Mouse (Mus musculus) thymus, postnatal 4 days (tissue): ENCODE data around the gene Lrp10.

ENCODE experiments used
- DNase-seq: peaks from one replicate; pipeline ENCODE4 v3.0.0; 2021

Lrp10 gene

DNA sequence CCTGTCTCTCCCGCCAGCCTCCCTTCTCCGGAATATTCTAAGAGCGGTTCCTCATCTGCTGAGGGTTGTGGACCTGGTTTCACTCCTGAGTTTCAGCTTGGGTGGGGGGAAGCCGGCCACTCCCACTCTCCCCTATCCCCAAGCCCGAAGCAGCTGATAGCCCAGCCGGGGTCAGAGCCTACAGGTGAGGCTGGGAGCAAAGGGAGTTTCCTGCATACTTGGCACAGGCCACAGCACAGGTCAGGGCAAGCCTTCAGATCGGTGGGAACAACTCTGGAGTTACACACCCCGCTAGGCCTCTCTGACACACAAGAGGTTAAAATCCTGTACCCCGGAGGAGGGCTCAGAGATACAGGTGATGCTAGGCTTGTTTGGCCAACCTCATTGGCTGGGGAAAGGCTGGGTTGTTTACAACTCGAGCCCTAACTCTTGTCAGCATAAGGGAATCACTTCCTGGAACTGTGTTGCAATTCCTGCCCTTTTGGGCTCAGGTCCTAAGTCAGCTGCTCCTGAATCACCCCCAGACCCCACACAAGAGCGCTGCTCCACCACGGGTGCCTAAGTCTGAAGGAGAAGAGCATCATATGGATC lies 29.9 kb upstream of the Lrp10 start:
- no peak for DNase-seq

DNA sequence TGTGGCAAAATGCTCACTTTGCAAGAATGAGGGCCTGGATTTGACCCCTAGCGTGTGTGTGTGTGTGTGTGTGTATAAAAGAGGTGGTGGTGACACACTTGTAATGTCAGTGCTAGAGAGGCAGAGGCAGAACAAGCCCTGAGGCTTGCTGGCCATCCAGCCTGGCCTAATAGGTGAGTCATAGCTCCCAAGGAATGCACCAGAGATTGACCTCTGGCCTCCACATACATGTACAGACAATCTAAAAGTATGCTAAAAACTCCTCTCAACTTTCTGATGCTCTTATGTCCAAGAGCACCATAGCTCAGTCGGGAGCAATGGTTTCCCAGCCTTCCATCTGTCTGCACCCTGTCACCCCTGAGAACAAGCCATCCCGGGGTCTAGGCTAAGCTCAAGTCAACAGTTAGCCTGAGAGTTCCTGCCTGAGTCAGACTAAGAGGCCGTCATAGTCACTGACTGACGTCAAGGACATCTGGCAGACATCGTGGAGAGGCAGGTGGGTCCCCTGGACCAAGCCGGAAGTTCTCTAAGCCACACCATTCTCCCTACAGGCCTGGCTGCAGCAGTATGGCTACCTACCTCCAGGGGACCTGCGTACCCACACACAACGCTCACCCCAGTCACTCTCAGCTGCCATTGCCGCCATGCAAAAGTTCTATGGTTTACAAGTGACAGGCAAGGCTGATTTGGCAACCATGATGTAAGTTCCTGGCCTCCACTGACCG lies 28.6 kb upstream of the Lrp10 start:
- peak; percentile 28 for DNase-seq

DNA sequence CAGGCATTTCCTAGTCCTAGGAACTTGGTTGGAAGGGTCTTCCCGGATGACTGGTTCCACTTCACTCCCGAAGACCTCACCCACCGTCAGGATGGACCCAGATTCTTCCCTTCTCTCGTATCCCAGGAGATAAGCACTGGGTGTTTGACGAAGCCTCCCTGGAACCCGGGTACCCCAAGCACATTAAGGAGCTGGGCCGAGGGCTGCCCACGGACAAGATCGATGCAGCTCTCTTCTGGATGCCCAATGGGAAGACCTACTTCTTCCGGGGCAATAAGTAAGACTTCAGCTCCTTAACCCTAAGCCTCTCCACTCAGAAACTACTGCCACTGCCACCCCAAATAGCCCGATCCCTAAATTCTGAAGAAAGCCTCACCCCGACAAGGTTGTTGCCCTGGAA lies 24.8 kb upstream of the Lrp10 start:
- no peak for DNase-seq

DNA sequence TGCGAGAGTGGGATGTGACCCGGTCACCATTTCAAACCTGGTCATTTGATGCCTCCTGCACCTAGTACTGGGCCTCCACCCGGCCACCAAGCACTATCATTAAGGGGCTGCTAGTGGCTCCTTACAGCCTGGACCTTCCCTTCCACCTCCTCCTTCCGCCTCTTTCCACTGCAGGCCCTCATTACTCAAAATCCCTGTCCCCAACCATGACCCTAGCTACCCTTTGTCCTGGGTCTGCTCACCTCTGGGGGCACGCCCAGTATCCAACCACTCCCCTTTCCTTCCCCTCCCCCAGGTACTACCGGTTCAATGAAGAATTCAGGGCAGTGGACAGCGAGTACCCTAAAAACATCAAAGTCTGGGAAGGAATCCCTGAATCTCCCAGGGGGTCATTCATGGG lies 24.3 kb upstream of the Lrp10 start:
- DNase-seq = no peak

DNA sequence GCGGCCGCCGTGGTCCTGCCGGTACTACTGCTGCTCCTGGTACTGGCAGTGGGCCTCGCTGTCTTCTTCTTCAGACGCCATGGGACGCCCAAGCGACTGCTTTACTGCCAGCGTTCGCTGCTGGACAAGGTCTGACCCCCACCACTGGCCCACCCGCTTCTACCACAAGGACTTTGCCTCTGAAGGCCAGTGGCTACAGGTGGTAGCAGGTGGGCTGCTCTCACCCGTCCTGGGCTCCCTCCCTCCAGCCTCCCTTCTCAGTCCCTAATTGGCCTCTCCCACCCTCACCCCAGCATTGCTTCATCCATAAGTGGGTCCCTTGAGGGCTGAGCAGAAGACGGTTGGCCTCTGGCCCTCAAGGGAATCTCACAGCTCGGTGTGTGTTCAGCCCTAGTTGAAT lies 23.4 kb upstream of the Lrp10 start:
- DNase-seq = peak; percentile 15

DNA sequence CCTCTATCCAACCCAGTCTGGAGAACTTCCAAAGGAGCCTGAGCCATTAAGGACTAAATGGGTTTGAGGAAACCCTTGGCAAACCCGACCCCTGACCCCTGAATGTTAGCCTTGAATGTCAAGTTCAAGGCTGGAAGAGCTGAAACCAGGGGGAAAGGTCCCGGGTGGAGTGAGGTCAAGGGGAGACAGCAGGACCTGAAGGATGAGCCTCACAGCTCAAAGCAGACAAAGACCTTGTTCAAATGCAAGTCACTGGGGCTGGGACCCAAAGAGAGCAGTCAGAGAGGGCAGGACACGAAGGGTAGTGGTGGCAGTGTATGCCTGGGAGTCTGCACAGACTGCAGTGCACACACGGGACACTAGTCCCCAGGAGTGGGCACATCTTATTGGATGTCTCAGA lies 22.6 kb upstream of the Lrp10 start:
- DNase-seq = peak; percentile 9

DNA sequence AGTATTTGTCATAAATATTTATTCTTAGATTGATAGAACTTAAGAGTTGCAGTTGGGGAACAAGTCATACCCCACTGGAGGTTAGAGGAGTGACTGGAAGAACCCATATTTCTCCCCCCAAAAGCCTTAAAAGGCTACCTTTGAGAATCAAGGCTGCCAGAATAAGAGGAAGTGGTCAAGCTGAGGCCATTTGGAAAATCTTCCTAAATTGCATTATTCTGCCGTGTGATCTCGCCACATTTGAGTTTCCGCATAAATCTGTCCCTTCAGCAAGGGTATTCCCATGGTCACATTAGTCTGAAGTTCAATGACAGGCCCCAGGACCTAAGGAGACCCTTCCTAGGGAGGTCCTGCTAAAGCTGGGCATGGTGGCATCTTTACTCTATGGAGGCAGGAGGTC lies 21.4 kb upstream of the Lrp10 start:
- no peak for DNase-seq

DNA sequence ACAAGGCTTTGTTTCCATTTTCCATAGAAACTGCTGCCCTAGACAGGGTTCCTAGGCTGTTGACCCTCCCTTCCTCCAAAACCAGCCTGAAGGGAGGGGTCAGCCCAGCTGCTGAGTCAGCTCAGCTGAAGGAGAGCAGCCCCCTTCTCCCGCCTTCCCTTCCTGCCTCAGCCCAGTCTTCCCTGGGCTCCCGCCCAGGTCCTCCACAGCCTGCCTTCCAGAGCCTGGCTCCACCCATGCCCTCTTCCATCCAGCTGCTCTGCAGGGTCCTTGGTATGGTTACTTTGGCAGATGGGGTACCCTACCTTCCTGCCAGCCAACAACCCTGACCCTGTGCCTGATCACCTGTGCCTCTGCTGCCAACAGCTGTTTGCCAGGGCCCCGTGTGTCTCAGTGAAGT lies 20.7 kb upstream of the Lrp10 start:
- DNase-seq = no peak

DNA sequence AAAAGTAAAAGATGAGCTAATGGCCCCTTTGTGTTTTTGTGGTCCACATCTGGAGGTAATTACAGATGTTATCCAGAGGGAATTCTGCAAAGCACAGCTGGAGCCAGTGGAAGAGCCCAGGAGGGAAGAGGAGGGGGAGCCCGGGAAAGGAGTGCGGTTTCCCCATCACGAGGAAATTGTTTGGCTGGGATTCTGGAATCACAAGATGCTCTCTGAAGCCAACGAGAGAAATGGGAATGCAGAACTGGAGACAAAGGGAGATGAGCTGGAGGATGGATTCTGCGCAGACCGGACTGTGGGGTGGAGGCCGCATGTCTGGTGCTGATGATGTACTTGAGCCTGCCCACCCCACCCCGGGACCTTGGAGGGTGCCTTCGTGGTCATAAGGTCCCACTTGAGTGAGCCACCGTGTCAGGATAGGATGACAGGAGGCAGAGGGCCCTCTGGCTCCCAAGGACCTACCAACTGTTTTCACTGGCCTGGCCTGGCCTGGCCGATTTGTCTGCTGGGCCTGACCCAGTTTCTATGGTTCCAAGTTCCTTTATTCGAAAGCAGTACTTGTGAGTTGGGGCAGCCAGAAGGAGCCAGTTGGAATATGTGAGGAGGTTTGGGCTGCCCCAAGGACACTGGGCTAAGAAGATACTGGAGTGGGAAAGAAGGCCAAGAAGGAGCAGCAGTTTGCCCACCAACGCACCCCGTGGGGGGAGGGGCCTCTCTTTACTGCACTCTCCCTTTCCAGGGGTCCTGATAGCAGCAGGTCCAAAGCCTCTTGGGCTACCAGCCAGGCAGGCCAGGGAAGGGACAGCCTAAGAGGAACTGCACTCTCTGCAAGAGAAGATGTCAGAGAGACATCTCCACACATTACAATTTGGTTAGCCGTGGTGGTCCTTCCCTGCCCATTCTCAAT lies 20.0 kb upstream of the Lrp10 start:
- no peak for DNase-seq

DNA sequence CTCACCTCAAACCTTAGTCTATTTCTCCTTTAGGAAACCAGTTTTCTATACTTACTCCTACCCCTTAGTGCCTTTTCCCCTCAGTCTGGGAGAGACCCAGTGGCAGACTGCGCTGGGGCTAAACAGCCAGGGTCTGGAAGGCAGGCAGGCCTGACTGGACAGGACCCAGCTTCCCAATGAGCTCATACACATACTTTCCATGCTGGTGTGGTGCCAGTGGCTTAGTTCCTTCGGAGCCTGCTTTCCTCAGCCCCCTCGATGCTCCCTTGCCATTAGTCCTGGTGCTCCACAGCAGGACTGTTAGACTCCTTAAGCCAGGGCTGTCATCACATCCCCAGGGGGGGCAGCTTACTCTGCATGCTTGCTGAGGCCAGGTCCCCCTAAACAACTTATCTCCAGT lies 18.5 kb upstream of the Lrp10 start:
- no peak for DNase-seq

DNA sequence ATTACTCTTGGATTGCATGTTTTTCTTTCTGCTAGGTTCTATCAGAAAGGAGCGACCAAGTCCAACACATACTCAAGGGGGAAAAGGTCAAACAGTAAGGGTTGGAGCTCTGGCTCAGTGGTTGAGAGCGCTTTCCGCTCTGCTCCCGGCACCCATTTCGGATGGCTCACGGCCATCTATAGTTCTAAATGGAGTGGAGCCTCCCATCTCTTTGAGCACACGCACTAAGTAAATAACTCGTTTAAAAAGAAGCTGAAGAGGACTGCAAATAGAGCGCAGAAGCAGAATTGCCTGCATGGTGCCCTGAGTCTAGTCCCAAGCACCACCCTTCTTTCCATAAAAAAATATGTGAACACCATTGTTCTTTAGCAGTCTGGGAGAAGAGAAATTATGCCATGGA lies 10.4 kb upstream of the Lrp10 start:
- DNase-seq = no peak

DNA sequence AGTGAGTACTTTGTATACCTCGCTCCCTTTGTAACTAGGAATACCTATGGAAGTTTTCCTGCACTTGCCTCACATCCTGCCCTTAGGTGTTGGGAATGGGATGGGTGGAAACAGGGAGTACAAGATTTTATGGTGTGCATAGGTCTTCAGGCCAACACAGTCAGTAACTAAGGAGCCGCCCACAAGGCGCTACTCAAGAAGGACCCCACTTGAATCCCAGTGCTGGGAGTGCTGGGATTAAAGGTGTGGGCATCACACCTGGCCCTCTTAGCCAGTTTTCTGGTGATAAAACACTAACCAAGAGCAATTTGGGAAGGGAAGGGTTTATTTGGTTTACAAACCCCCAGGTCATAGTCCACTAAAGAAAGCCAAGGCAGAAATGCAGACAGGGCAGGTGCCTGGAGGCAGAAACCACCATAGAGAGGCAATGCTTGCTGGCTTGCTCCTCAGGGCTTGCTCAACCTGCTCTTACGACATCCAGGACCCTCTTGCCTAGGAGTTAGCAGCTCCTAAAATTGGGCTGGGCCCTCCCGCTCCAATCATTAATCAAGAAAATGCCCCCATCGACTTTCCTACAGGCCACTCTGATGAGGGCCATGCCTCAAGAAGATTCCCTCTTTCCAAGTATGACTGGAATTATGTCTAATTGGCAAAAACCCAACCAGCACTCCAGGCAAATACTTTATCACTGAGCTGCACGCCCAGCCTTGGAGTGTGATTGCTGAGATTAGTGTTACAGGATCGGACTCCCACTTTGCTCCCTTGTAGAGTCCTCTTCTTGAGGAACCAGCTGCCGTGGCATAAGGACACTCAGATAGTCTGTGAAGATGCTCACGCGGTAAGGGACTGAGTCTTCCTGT lies 9.0 kb upstream of the Lrp10 start:
- no peak for DNase-seq

DNA sequence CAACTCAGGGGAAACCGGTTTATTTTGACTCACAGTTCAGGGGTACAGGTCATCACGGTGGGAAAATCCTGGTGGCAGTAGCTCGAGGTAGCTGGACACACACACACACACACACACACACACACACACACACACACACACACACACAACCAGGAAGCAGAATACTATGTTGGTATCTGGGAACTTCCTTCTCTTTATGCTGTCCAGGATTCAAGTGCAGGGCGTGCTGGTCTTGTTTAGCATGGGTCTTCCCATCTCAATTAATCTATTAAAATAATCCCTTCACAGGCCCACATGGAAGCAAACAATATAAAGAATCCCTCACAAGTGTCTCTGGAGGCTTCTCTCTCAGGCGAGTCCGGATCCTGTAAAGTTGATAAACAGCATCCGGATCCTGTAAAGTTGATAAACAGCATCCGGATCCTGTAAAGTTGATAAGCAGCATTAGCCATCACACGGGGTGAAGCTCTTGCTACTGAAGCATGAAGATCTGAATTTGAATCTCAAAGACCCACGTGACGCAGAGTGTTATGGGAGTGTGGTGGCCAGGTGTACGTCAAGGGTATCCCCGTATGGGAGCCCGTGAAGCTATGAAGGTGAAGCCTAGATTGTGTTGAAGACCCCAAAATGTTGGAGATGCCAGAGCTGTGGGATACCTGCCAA lies 5.9 kb upstream of the Lrp10 start:
- DNase-seq = no peak

DNA sequence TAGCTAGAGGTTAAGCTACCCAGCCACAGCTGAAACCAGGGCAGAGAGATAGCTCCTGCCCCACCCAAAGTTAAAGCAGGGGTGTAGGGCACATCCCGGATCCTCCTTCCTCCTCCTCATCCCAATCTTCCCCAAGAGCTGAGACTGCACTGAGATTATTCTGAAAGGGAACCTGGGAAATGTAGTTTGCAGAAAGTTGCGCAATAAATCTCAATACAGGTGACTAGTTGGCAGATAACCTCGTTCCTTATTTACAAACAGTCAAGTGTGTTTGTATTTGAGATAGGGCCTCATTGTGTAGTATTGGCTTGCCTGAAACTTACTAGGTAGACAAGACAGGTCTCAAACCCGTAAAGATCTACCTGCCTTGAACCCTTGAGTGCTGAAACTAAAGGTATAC lies 1.8 kb upstream of the Lrp10 start:
- no peak for DNase-seq

DNA sequence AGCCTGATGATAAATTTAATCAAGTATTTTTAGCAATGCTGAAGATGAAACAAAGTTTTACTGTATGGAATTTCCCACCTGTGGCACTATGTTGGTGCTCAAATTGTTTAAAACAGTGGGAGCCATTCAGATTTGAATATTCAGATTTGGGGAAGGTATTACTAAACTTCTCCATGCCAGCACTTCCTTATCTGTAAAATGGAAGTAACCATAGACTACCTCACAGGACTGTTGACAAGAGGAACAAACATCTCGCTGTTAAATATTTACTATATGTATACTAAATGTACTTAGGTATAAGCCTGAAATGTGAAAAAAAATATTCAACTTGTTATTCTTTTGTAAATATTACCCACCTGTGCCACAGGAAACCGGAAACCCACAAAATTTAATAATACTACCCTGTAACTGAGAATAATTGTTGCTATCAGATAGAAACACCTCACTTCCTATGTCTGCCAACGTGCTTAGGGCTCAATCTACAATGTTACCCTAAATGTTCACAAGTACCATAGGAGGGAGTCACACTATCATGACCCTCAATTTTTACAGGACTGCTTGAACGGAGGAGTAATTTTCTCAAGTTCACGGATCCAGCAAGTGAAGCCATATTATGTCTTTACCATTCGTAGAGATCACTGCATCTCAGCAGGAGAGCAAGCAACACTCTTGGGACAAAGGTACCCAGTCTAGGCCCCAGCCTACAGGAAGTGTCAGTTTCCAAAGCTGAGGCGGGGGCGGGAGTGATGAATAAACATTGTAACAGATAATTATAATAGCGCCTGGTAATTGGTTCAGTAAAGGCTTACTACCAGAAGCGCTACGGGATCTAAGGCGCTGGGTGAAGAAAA lies 604 bp upstream of the Lrp10 start:
- DNase-seq = no peak

DNA sequence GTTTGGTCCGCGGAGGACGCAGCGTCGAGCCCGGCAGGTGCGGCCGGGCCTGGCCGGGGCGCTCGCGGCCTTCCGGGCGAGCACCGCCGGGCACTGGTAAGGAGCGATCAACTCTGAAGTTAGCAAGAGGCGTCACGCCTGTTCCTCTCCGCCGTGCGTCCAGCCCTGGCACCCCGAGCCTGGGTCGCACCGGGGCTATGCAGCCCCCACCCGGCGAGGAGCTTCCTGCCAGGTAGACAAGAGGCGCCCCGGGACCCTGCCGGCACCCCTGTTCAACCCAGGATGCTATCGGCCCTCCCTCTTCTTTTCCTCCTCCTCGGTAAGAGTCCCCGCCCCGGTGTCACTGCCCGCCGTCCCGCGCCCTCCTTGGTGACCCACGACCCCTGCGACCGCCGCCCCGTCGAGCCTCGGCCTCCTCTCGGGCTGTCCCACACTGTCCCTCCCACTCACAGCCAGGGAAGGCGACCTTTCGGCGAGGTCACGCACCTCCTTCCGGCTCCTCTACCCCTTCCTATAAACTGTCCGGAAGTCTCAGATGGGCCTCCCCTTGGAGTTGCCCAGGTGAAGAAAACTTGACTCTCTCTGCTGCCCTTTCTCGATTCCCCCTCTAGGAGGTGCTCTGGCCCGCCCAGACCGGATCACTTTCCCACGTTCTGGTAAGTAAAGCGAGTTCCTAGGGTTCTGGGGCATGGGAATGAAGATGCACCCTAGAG lies 512 bp downstream of the Lrp10 start:
- DNase-seq = peak; percentile 84

DNA sequence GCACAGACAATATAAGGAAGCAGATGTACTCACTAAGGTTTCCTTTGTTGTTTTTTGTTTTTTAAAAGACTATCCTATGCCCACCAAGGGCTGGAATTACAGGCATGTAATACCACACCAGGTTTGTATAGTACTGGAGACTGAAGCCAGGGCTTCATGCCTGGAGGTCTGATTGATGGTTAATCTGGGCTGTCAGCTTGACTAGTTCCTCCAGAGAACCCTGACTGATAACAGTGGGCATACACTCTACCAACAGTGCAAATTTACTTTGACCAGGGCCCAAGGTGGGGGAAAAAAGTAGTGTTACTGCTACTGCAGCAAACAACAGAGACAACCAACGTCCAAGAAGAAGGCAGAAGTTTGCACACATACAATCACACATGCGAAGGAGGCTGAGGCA lies 7.5 kb downstream of the Lrp10 start:
- DNase-seq = no peak

DNA sequence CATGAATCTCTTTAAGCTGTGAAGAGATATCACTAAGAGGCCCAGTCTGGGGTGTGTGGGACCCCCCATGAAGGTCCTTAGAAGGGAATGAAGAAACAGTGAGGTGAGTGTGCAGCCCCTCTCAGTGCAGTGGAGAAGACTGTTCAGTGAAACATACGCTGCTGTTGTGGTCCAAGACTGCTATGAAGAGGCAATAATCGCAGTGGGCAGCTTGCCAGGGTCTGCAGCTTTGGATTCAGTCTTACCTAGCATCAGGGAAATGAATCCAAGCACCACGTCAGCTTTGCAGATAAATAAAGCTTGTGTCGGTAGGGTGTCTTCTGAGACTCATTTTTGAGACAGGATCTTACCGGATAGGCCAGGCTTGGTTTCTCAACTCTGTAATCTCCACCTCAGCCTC lies 8.7 kb downstream of the Lrp10 start:
- no peak for DNase-seq

DNA sequence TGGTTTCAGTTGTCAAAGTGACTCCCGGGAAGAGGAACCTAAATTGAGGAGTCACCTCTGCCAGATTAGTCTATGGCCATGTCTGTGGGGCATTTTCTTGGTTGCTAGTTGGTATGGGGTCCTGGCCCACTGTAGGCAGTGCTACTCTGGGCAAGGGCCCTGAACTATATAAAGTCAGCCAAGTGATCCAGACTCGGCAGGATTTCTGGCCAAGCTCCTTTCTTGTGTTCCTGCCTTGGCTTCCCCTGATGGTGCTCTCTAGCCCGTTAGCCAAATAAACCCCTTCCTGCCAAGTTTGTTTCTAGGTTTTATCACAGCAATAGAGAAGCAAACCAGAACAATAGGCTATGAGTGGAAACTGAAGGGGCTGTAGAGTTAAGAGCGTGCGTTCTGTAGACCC lies 10.8 kb downstream of the Lrp10 start:
- no peak for DNase-seq

DNA sequence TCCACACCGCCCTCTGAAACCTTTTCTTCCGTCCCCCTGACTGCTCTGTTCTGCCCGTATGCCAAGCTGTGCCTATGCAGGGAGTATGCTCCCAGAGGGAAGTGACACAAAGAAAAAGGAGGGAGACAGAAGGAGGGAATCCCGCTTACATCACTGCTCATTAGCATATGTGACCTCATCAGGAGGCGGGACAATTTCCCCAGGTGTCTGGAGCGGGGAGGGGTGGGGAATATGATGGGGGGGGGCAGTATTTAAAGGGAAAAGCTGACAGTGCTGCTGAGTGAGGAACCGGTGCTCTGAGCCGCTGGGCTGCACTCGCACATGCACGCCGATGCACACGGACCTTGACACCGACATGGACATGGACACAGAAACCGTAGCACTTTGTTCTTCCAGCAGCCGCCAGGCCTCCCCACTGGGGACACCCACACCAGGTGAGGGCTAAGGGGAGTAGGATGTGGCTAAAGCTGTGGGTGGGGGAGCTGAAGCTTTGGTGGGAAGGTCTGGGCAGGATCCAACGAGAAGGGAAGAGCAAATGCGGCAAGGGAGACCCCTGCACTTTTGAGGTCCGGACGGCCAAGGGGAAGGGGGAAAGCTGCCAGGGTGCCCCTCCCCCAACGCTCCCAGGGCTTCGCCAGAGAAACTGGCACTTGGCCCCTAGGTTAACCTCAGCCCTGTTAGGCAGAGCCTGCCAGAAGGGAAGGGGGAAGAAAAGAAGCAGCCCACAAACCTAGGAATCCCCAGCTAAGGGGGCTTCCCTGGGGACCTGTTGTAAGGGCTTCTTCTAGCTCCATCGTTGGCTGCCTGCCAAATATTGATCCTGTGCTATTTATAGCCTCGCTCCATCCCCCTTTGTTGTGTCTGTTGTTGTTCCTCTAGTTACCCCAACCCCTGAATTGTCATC lies 12.3 kb downstream of the Lrp10 start, which contains the start of gene Rem2:
Rem2 (plus strand) TSS at position 160 of the 904 bp plus-strand sequence.
- DNase-seq = peak; percentile 51
